Mouse (Mus musculus) MEL (cell line): Measurements from ENCODE around the gene Gfpt2. TPM values are rescaled to one million over a fixed set of nuclear protein-coding genes. Genes with fewer than 3 reads are reported as not detected.

ENCODE experiments used
- DNase-seq: peaks from one replicate; pipeline ENCODE4 v3.0.0; 2011; ENCODE audit warnings: low read depth, low spot score
- H3K27ac ChIP-seq: 2 replicates; pipeline ENCODE4 v1.5.1; 2012; ENCODE audit warnings: low read depth, mild to moderate bottlenecking, control low read depth, low read length, moderate library complexity; ENCODE audit not compliant: control insufficient read depth
- H3K27me3 ChIP-seq, 2 experiments: fragments of 150-350 bp in 1 of 2; sonication (generic) in 1 of 2; 2 replicates each; pipeline ENCODE4 v1.6.1; 2012; ENCODE audit warnings: low read length in 2 of 2, mild to moderate bottlenecking in 2 of 2, improper control_type of control experiment in 1 of 2, moderate library complexity in 1 of 2; ENCODE audit not compliant: insufficient read depth in 2 of 2, control insufficient read depth in 1 of 2
- H3K36me3 ChIP-seq, 2 experiments: 2 replicates each; pipeline ENCODE4 v1.6.1; 2012 to 2014; ENCODE audit warnings: low read length in 2 of 2, improper control_type of control experiment in 1 of 2, inconsistent platforms in 1 of 2, mild to moderate bottlenecking in 1 of 2; ENCODE audit not compliant: insufficient read depth in 2 of 2, control insufficient read depth in 1 of 2
- H3K4me1 ChIP-seq, 2 experiments: fragments of 150-350 bp in 1 of 2; sonication (generic) in 1 of 2; 2 replicates each; pipeline ENCODE4 v1.6.1; 2012; ENCODE audit warnings: low read length in 2 of 2, improper control_type of control experiment in 1 of 2, mild to moderate bottlenecking in 1 of 2; ENCODE audit not compliant: insufficient read depth in 2 of 2, control insufficient read depth in 1 of 2
- H3K4me3 ChIP-seq, 2 experiments: fragments of 150-350 bp in 1 of 2; sonication (generic) in 1 of 2; 2 replicates each; pipeline ENCODE4 v1.5.1; 2012; ENCODE audit warnings: low read depth in 2 of 2, low read length in 2 of 2, mild to moderate bottlenecking in 2 of 2, moderate library complexity in 2 of 2, control low read depth in 1 of 2, improper control_type of control experiment in 1 of 2; ENCODE audit not compliant: control insufficient read depth in 1 of 2, insufficient read depth in 1 of 2
- H3K79me2 ChIP-seq: 2 replicates; pipeline ENCODE4 v1.6.1; 2012; ENCODE audit warnings: mild to moderate bottlenecking, low read length, moderate library complexity; ENCODE audit not compliant: control insufficient read depth, poor library complexity, insufficient read depth
- H3K9ac ChIP-seq: 2 replicates; pipeline ENCODE4 v1.6.1; 2012; ENCODE audit warnings: low read depth, mild to moderate bottlenecking, control low read depth, low read length, moderate library complexity; ENCODE audit not compliant: control insufficient read depth, poor library complexity, severe bottlenecking
- H3K9me3 ChIP-seq: fragments of 150-350 bp; sonication (generic); replicated peaks from 2 replicates; pipeline ENCODE4 v1.6.1; 2012; ENCODE audit warnings: mild to moderate bottlenecking, low read length, improper control_type of control experiment, moderate library complexity; ENCODE audit not compliant: insufficient read depth
- BHLHE40 ChIP-seq: IDR thresholded peaks from 2 replicates; pipeline ENCODE4 v1.6.1; 2012; ENCODE audit warnings: low read depth, mild to moderate bottlenecking, inconsistent platforms, low read length, improper control_type of control experiment, borderline replicate concordance
- CHD1 ChIP-seq: IDR thresholded peaks from 2 replicates; pipeline ENCODE4 v1.6.1; 2012; ENCODE audit warnings: low read depth, mild to moderate bottlenecking, inconsistent platforms, low read length, improper control_type of control experiment
- CHD2 ChIP-seq: IDR thresholded peaks from 2 replicates; pipeline ENCODE4 v1.6.1; 2011; ENCODE audit warnings: low read length, improper control_type of control experiment
- CTCF ChIP-seq, 3 experiments: IDR thresholded peaks in 2 of 3; conservative IDR thresholded peaks in 1 of 3; 2 replicates each; pipeline ENCODE4 v1.5.1; 2011 to 2012; ENCODE audit warnings: low read length in 3 of 3, low read depth in 2 of 3, mild to moderate bottlenecking in 2 of 3, improper control_type of control experiment in 1 of 3, inconsistent platforms in 1 of 3, mixed read lengths in 1 of 3, moderate library complexity in 1 of 3; ENCODE audit not compliant: control insufficient read depth in 1 of 3, insufficient read depth in 1 of 3, poor library complexity in 1 of 3, severe bottlenecking in 1 of 3
- E2F4 ChIP-seq: IDR thresholded peaks from 2 replicates; pipeline ENCODE4 v1.6.1; 2011; ENCODE audit warnings: low read depth, low read length, improper control_type of control experiment, borderline replicate concordance
- ELF1 ChIP-seq: IDR thresholded peaks from 2 replicates; pipeline ENCODE4 v1.6.1; 2014; ENCODE audit warnings: low read depth, mild to moderate bottlenecking, inconsistent platforms, low read length, improper control_type of control experiment, moderate library complexity
- EP300 ChIP-seq, 2 experiments: IDR thresholded peaks; 2 replicates each; pipeline ENCODE4 v1.6.1; 2011; ENCODE audit warnings: improper control_type of control experiment in 2 of 2, low read length in 2 of 2, low read depth in 1 of 2, mild to moderate bottlenecking in 1 of 2
- ETS1 ChIP-seq: IDR thresholded peaks from 2 replicates; pipeline ENCODE4 v1.6.1; 2012; ENCODE audit warnings: low read depth, mild to moderate bottlenecking, inconsistent platforms, low read length, improper control_type of control experiment, moderate library complexity
- GABPA ChIP-seq: IDR thresholded peaks from 2 replicates; pipeline ENCODE4 v1.6.1; 2012; ENCODE audit warnings: low read depth, mild to moderate bottlenecking, inconsistent platforms, low read length, improper control_type of control experiment, moderate library complexity
- GATA1 ChIP-seq: IDR thresholded peaks from 2 replicates; pipeline ENCODE4 v1.6.1; 2011; ENCODE audit warnings: low read depth, low read length, improper control_type of control experiment
- HCFC1 ChIP-seq: IDR thresholded peaks from 2 replicates; pipeline ENCODE4 v1.6.1; 2012; ENCODE audit warnings: low read depth, mild to moderate bottlenecking, inconsistent platforms, low read length, improper control_type of control experiment, moderate library complexity
- JUND ChIP-seq: IDR thresholded peaks from 2 replicates; pipeline ENCODE4 v1.6.1; 2011; ENCODE audit warnings: low read depth, mild to moderate bottlenecking, improper control_type of control experiment, low read length
- KAT2A ChIP-seq: conservative IDR thresholded peaks from 2 replicates; pipeline ENCODE4 v1.6.1; 2012; ENCODE audit warnings: low read depth, low read length, improper control_type of control experiment, inconsistent platforms
- MAX ChIP-seq: IDR thresholded peaks from 2 replicates; pipeline ENCODE4 v1.6.1; 2011; ENCODE audit warnings: low read length, improper control_type of control experiment
- MAZ ChIP-seq: IDR thresholded peaks from 2 replicates; pipeline ENCODE4 v1.6.1; 2012; ENCODE audit warnings: low read depth, mild to moderate bottlenecking, inconsistent platforms, low read length, improper control_type of control experiment
- MEF2A ChIP-seq: IDR thresholded peaks from 2 replicates; pipeline ENCODE4 v1.6.1; 2014; ENCODE audit warnings: low read depth, mild to moderate bottlenecking, inconsistent platforms, low read length, improper control_type of control experiment; ENCODE audit not compliant: poor library complexity, insufficient replicate concordance, severe bottlenecking; ENCODE audit errors: extremely low read depth
- MYB ChIP-seq: IDR thresholded peaks from 2 replicates; pipeline ENCODE4 v1.6.1; 2011; ENCODE audit warnings: mild to moderate bottlenecking, low read depth, low read length, improper control_type of control experiment
- MYC ChIP-seq: IDR thresholded peaks from 2 replicates; pipeline ENCODE4 v1.6.1; 2011; ENCODE audit warnings: low read depth, mild to moderate bottlenecking, low read length, improper control_type of control experiment, moderate library complexity
- NELFE ChIP-seq: IDR thresholded peaks from 2 replicates; pipeline ENCODE4 v1.6.1; 2011; ENCODE audit warnings: low read depth, low read length, improper control_type of control experiment
- NRF1 ChIP-seq: IDR thresholded peaks from 2 replicates; pipeline ENCODE4 v1.6.1; 2014; ENCODE audit warnings: low read depth, mild to moderate bottlenecking, inconsistent platforms, low read length, improper control_type of control experiment, moderate library complexity; ENCODE audit not compliant: poor library complexity, insufficient read depth, severe bottlenecking
- POLR2A ChIP-seq, 2 experiments: IDR thresholded peaks; 2 replicates each; pipeline ENCODE4 v1.6.1; 2011 to 2012; ENCODE audit warnings: low read length in 2 of 2, mild to moderate bottlenecking in 2 of 2, control low read depth in 1 of 2, improper control_type of control experiment in 1 of 2, low read depth in 1 of 2, moderate library complexity in 1 of 2; ENCODE audit not compliant: control insufficient read depth in 1 of 2, insufficient read depth in 1 of 2, poor library complexity in 1 of 2
- POLR2AphosphoS5 ChIP-seq: IDR thresholded peaks from 2 replicates; pipeline ENCODE4 v1.6.1; 2012; ENCODE audit warnings: low read depth, borderline replicate concordance, mild to moderate bottlenecking, inconsistent platforms, low read length, moderate library complexity, mixed read lengths
- RAD21 ChIP-seq: IDR thresholded peaks from 2 replicates; pipeline ENCODE4 v1.6.1; 2011; ENCODE audit warnings: mild to moderate bottlenecking, low read depth, low read length, improper control_type of control experiment
- RCOR1 ChIP-seq: IDR thresholded peaks from 2 replicates; pipeline ENCODE4 v1.6.1; 2012; ENCODE audit warnings: low read depth, mild to moderate bottlenecking, inconsistent platforms, low read length, improper control_type of control experiment
- SIN3A ChIP-seq: IDR thresholded peaks from 2 replicates; pipeline ENCODE4 v1.6.1; 2012; ENCODE audit warnings: low read length, improper control_type of control experiment, inconsistent platforms
- SMC3 ChIP-seq: IDR thresholded peaks from 2 replicates; pipeline ENCODE4 v1.6.1; 2011; ENCODE audit warnings: low read depth, low read length, improper control_type of control experiment
- TAL1 ChIP-seq: IDR thresholded peaks from 2 replicates; pipeline ENCODE4 v1.6.1; 2012; ENCODE audit warnings: mild to moderate bottlenecking, inconsistent platforms, low read length, moderate library complexity, mixed read lengths
- TBP ChIP-seq: IDR thresholded peaks from 2 replicates; pipeline ENCODE4 v1.8.0; 2011; ENCODE audit warnings: low read depth, low read length, improper control_type of control experiment
- TCF12 ChIP-seq: IDR thresholded peaks from 2 replicates; pipeline ENCODE4 v1.6.1; 2014; ENCODE audit warnings: low read depth, mild to moderate bottlenecking, inconsistent platforms, low read length, improper control_type of control experiment, moderate library complexity
- USF1 ChIP-seq: IDR thresholded peaks from 2 replicates; pipeline ENCODE4 v1.6.1; 2014; ENCODE audit warnings: low read depth, mild to moderate bottlenecking, inconsistent platforms, low read length, improper control_type of control experiment, moderate library complexity
- USF2 ChIP-seq, 2 experiments: IDR thresholded peaks; 2 replicates each; pipeline ENCODE4 v1.6.1; 2011 to 2012; ENCODE audit warnings: improper control_type of control experiment in 2 of 2, low read length in 2 of 2, borderline replicate concordance in 1 of 2, inconsistent platforms in 1 of 2, low read depth in 1 of 2, mild to moderate bottlenecking in 1 of 2; ENCODE audit not compliant: insufficient read depth in 1 of 2
- ZC3H11A ChIP-seq: IDR thresholded peaks from 2 replicates; pipeline ENCODE4 v1.6.1; 2012; ENCODE audit warnings: low read depth, mild to moderate bottlenecking, inconsistent platforms, low read length, improper control_type of control experiment
- ZKSCAN1 ChIP-seq: IDR thresholded peaks from 2 replicates; pipeline ENCODE4 v1.6.1; 2012; ENCODE audit warnings: low read depth, mild to moderate bottlenecking, inconsistent platforms, low read length, improper control_type of control experiment, moderate library complexity
- ZMIZ1 ChIP-seq: IDR thresholded peaks from 2 replicates; pipeline ENCODE4 v1.6.1; 2012; ENCODE audit warnings: low read depth, mild to moderate bottlenecking, inconsistent platforms, low read length, improper control_type of control experiment, moderate library complexity
- ZNF384 ChIP-seq: IDR thresholded peaks from 2 replicates; pipeline ENCODE4 v1.6.1; 2012; ENCODE audit warnings: low read depth, mild to moderate bottlenecking, inconsistent platforms, low read length, improper control_type of control experiment
- polyA plus RNA-seq, 2 experiments: library from polyadenylated mRNA; stranded (reverse) in 1 of 2; unstranded in 1 of 2; fragments of >175 nt in 1 of 2; fragments of >200 nt in 1 of 2; gene quantifications; 2 replicates each; pipeline versions ENCODE4 v1.2.1 to v1.2.4; 2012; ENCODE audit warnings: low replicate concordance in 2 of 2, low read depth in 1 of 2; ENCODE audit not compliant: insufficient read length in 2 of 2, insufficient read depth in 1 of 2, missing spikeins in 1 of 2
- total RNA-seq: library from RNA; depleted of rRNA; stranded (reverse); fragments of 300-350 nt; gene quantifications from 2 replicates; pipeline ENCODE4 v1.2.3, GENCODE M21; 2012; rRNA removed

The Gfpt2 gene
- 4.0 and 4.9 TPM in 2 replicates for total RNA-seq
- polyA plus RNA-seq = 1 to 10 TPM in 1 of 2 experiments, not detected in 1; 8.0 TPM

- Histone ChIP-seq H3K4me3 (peak within 1 kb of the TSS; percentile 53 to 91), H3K27ac (peak within 1 kb of the TSS; percentile 10; the same call in 1 of the 2 replicates), H3K9ac (peak within 1 kb of the TSS; percentile 72), H3K4me1 (peaks cover 2 to 32% of the 10 kb centered on the region in 2 experiments), H3K27me3 (no peaks in the 10 kb centered on the region), H3K36me3 (peaks cover 0 to 19% of the 10 kb centered on the region in 2 experiments; a peak in 2 of 4 replicates), H3K9me3 (no peaks in the 10 kb centered on the region), H3K79me2 (peaks cover 4% of the 10 kb centered on the region; the same call in 1 of the 2 replicates)
- DNase-seq = peak; percentile 96
- TF ChIP-seq CHD1 (no peak), GABPA (no peak), NRF1 (0 out of 2 replicates have a peak, but pooled peaks have one; percentile 24), TBP (peak; percentile 88), MEF2A (no peak), CTCF (IDR thresholded peaks at IDR 0.05 in 2 of 3, conservative IDR thresholded peaks at IDR 0.05 in 1 of 3; ENCODE audit: control insufficient read depth in 1 of 3, insufficient read depth in 1 of 3, low read depth in 2 of 3, low read length in 3 of 3, poor library complexity in 1 of 3, severe bottlenecking in 1 of 3) (no peak), SIN3A (peak; percentile 76), USF1 (no peak), POLR2AphosphoS5 (no peak), ZNF384 (no peak), SMC3 (no peak), TCF12 (peak; percentile 44; the same call in 1 of the 2 replicates), MAX (peak; percentile 81), RCOR1 (no peak), NELFE (peak; percentile 94), HCFC1 (peak; percentile 41; the same call in 1 of the 2 replicates), JUND (no peak), ETS1 (no peak; the same call in 1 of the 2 replicates), MYC (no peak), TAL1 (0 out of 2 replicates have a peak, but pooled peaks have one; percentile 22), RAD21 (no peak; the same call in 1 of the 2 replicates), MAZ (peak; percentile 89), GATA1 (no peak), E2F4 (no peak), BHLHE40 (0 out of 2 replicates have a peak, but pooled peaks have one; percentile 5), ZKSCAN1 (0 out of 2 replicates have a peak, but pooled peaks have one; percentile 19), POLR2A (IDR thresholded peaks at IDR 0.05; ENCODE audit: control insufficient read depth in 1 of 2, insufficient read depth in 1 of 2, low read depth in 1 of 2, low read length in 2 of 2, poor library complexity in 1 of 2) (peak; percentile 84 to 99), MYB (no peak), ZC3H11A (no peak), KAT2A (no peak), ELF1 (peak; percentile 78), CHD2 (no peak), USF2 (IDR thresholded peaks at IDR 0.05; ENCODE audit: borderline replicate concordance in 1 of 2, insufficient read depth in 1 of 2, low read depth in 1 of 2, low read length in 2 of 2) (no peak), ZMIZ1 (peak; percentile 96), EP300 (IDR thresholded peaks at IDR 0.05; ENCODE audit: low read depth in 1 of 2, low read length in 2 of 2) (peak in 1 of 2 experiments; percentile 50; a peak in 1 of 4 replicates)
These were observed at the start of gene Gfpt2 for GRCm38 (mm10) chr11:49793619-49794341. Gene Gfpt2, plus strand, starts transcription at chr11:49794178.
